Mouse (Mus musculus) kidney, embryonic 14.5 days (tissue): ENCODE measurements around the gene Nkx2-3. TPM values are rescaled to one million over a fixed set of nuclear protein-coding genes. Genes with fewer than 3 reads are reported as not detected.

Experiments used
- ATAC-seq: fragments of 200-750 bp; cut with Nextera tagmentation; 2 replicates; pipeline ENCODE4 v1.8.0; 2017; ENCODE audit warnings: moderate number of reproducible peaks, mild to moderate bottlenecking, moderate TSS enrichment, moderate library complexity; ENCODE audit not compliant: low FRiP score, low TSS enrichment
- H3K27ac ChIP-seq: fragments of 300-500 bp; sonication (generic); 2 replicates; pipeline ENCODE4 v1.5.1; 2014; ENCODE audit warnings: low read depth, mild to moderate bottlenecking, low read length, moderate library complexity, mixed read lengths
- H3K27me3 ChIP-seq: fragments of 300-500 bp; sonication (generic); 2 replicates; pipeline ENCODE4 v1.6.1; 2014; ENCODE audit warnings: mild to moderate bottlenecking, low read length; ENCODE audit not compliant: control insufficient read depth, insufficient read depth
- H3K36me3 ChIP-seq: fragments of 300-500 bp; sonication (generic); 2 replicates; pipeline ENCODE4 v1.6.1; 2014; ENCODE audit warnings: low read length, mixed read lengths; ENCODE audit not compliant: control insufficient read depth, insufficient read depth
- H3K4me1 ChIP-seq: fragments of 300-500 bp; sonication (generic); 2 replicates; pipeline ENCODE4 v1.6.1; 2014; ENCODE audit warnings: low read length, mixed read lengths; ENCODE audit not compliant: control insufficient read depth, insufficient read depth
- H3K4me2 ChIP-seq: fragments of 300-500 bp; sonication (generic); replicated peaks from 2 replicates; pipeline ENCODE4 v1.6.1; 2014; ENCODE audit warnings: low read depth, mild to moderate bottlenecking, low read length
- H3K4me3 ChIP-seq: fragments of 300-500 bp; sonication (generic); 2 replicates; pipeline ENCODE4 v1.5.1; 2014; ENCODE audit warnings: mild to moderate bottlenecking, low read length
- H3K9ac ChIP-seq: fragments of 300-500 bp; sonication (generic); 2 replicates; pipeline ENCODE4 v1.6.1; 2014; ENCODE audit warnings: low read depth, mild to moderate bottlenecking, low read length, moderate library complexity
- H3K9me3 ChIP-seq: fragments of 300-500 bp; sonication (generic); 2 replicates; pipeline ENCODE4 v1.6.1; 2016; ENCODE audit warnings: low read length; ENCODE audit not compliant: control insufficient read depth
- WGBS: fragments of 180-500 bp; shearing (Covaris S2); extraction: QIAGEN DNeasy Blood & Tissue Kit; methylation state at CpG from one replicate; pipeline ENCODE4 v1.1.7; 2014; 5-methylcytosine and 5-hydroxymethylcytosine counted together
- polyA plus RNA-seq: library from polyadenylated mRNA; unstranded; fragments of >200 nt; fragmentation: Nextera tagmentation; extraction: Ambion mirVana; gene quantifications from 2 replicates; pipeline ENCODE4 v1.2.1, GENCODE M21; 2014

The Nkx2-3 gene
- polyA plus RNA-seq, 1 experiment from 2014 or later: 0.14 TPM

GRCm38 (mm10) chr19:43609458-43610330, 2.4 kb upstream of the Nkx2-3 start:
- peaks cover 90% of the 10 kb centered on the region for H3K27me3 ChIP-seq
- no peak overlapping the region for H3K4me2 ChIP-seq
- peaks cover 11% of the 10 kb centered on the region; the same call in 1 of the 2 replicates for H3K4me1 ChIP-seq
- no peak overlapping the region for H3K4me3 ChIP-seq
- WGBS: 2% methylated on average over 25 of the region's 25 CpGs
- ATAC-seq: no peak
- no peaks in the 10 kb centered on the region for H3K9me3 ChIP-seq
- no peak overlapping the region for H3K9ac ChIP-seq
- H3K27ac ChIP-seq: no peak overlapping the region
- H3K36me3 ChIP-seq: no peaks in the 10 kb centered on the region

GRCm38 (mm10) chr19:43610341-43610848, 1.7 kb upstream of the Nkx2-3 start:
- Histone ChIP-seq H3K4me3 (peak overlapping the region; percentile 15; the same call in 1 of the 2 replicates), H3K27me3 (peaks cover 90% of the 10 kb centered on the region), H3K36me3 (no peaks in the 10 kb centered on the region), H3K4me1 (peaks cover 12% of the 10 kb centered on the region; the same call in 1 of the 2 replicates), H3K9me3 (no peaks in the 10 kb centered on the region), H3K27ac (no peak overlapping the region), H3K9ac (no peak overlapping the region), H3K4me2 (no peak overlapping the region)
- ATAC-seq: no peak
- WGBS: under 1% methylated on average over 32 of the region's 32 CpGs

DNA sequence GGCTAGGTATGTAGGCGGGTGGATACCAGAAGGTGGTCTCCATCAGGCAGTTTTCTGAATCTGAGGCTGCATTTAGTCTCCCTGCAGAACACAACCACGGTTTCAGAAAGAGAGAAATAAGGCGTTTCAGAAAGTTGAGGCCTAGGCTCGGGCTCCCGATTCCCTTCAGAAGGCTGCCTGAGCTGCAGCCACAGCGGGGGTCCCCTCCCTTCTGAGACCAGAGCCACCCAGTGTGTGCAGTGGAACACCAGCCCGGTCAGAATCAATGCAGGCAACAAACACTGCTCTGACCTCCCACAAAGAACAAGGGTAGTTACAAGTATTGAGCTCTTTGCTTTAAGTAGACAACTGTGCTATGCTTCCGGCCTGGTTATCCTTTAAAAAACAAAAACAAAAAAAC, 1.0 kb upstream of the Nkx2-3 start:
- no peak for ATAC-seq
- H3K4me1 ChIP-seq: peaks cover 12% of the 10 kb centered on the region; the same call in 1 of the 2 replicates
- H3K9ac ChIP-seq: no peak overlapping the region
- 4% methylated on average over 8 of the region's 8 CpGs for WGBS
- peaks cover 90% of the 10 kb centered on the region for H3K27me3 ChIP-seq
- no peak overlapping the region; the same call in 1 of the 2 replicates for H3K4me2 ChIP-seq
- H3K4me3 ChIP-seq: peak overlapping the region; percentile 15; the same call in 1 of the 2 replicates
- no peaks in the 10 kb centered on the region for H3K9me3 ChIP-seq
- H3K36me3 ChIP-seq: no peaks in the 10 kb centered on the region
- H3K27ac ChIP-seq: no peak overlapping the region

- H3K36me3 ChIP-seq: no peaks in the 10 kb centered on the region
- H3K9ac ChIP-seq: no peak overlapping the region
- no peak overlapping the region for H3K4me3 ChIP-seq
- H3K27me3 ChIP-seq: peaks cover 90% of the 10 kb centered on the region
- WGBS: 5% methylated on average over 12 of the region's 12 CpGs
- H3K4me2 ChIP-seq: no peak overlapping the region
- no peak for ATAC-seq
- no peak overlapping the region for H3K27ac ChIP-seq
- no peaks in the 10 kb centered on the region for H3K9me3 ChIP-seq
- peaks cover 15% of the 10 kb centered on the region; the same call in 1 of the 2 replicates for H3K4me1 ChIP-seq
Observed at GRCm38 (mm10) chr19:43611561-43611960, 564 bp upstream of the Nkx2-3 start.

GRCm38 (mm10) chr19:43612501-43612971, 411 bp downstream of the Nkx2-3 start:
- Histone ChIP-seq H3K27me3 (peaks cover 89% of the 10 kb centered on the region), H3K4me3 (peak overlapping the region; percentile 17; the same call in 1 of the 2 replicates), H3K4me1 (peaks cover 15% of the 10 kb centered on the region; the same call in 1 of the 2 replicates), H3K9me3 (no peaks in the 10 kb centered on the region), H3K9ac (no peak overlapping the region), H3K27ac (no peak overlapping the region), H3K36me3 (no peaks in the 10 kb centered on the region), H3K4me2 (0 out of 2 replicates have a peak overlapping the region, but pooled peaks have one; percentile 8)
- under 1% methylated on average over 23 of the region's 23 CpGs for WGBS
- ATAC-seq: no peak

DNA sequence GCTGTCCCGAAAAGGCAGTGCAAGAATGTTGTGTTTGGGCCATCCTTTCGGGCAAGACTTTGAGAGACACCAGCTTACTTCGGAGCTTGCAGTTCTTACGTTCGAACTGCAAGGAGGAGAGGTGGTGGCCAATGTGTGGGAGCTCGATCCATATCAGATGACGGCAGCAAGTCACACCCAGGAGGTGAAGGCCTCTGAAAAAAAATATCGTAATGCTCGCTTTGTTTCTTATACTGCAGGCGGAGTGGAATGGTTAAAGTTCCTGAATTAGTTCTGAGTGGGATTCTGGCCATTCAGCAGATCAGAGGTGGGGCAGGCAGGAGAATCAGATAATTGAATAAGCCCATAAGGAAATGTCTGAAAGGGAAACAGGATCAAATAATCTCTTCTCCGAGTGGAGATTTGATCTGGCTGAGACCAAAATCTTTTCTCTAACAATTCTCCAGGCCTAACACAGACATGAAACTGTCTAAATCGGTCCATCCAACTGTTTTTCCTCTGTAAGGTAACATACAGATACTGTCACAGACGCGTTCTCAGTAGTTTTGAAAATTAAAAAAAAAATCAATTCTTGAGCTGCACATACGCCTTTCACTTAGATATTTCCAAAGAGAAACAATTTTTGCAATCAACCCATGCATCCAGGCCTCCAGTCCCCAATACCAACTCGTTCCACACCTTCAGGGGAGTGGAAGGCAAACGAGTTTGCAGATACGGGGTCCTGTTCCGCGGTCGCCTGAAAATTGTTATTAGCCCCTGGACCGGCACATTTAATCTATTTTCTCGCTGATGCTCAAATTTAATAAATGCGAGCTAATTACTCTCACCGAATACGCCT, 1.4 kb downstream of the Nkx2-3 start:
- peaks cover 15% of the 10 kb centered on the region; the same call in 1 of the 2 replicates for H3K4me1 ChIP-seq
- H3K36me3 ChIP-seq: no peaks in the 10 kb centered on the region
- ATAC-seq: no peak
- H3K27ac ChIP-seq: no peak overlapping the region
- H3K27me3 ChIP-seq: peaks cover 92% of the 10 kb centered on the region
- no peaks in the 10 kb centered on the region for H3K9me3 ChIP-seq
- WGBS: 1% methylated on average over 26 of the region's 26 CpGs
- peak overlapping the region; percentile 31; the same call in 1 of the 2 replicates for H3K4me3 ChIP-seq
- H3K9ac ChIP-seq: no peak overlapping the region
- no peak overlapping the region for H3K4me2 ChIP-seq

GRCm38 (mm10) chr19:43614341-43615073, 2.4 kb downstream of the Nkx2-3 start:
- no peak overlapping the region for H3K27ac ChIP-seq
- H3K9ac ChIP-seq: 0 out of 2 replicates have a peak overlapping the region, but pooled peaks have one; percentile 8

DNA sequence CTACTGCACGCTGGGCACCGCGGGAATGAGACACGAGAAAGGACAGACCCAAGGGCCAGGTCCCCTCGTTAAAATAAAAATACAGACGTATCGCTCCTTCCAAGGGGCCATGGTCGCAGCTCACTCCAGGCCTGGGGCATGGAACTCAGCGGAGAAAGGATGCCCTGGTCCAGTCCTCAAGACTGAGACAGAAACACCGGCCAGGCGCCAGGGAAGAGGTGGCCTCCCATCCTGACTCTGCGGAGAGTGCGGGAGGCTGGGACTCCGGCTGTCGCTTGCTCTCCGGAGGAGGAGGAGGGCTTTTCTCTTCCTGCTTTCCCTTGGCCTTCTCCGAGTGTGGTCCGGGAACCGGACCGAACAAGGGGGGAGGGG, 2.9 kb downstream of the Nkx2-3 start:
- Histone ChIP-seq H3K4me2 (peak overlapping the region; percentile 44; the same call in 1 of the 2 replicates), H3K36me3 (no peaks in the 10 kb centered on the region), H3K9ac (no peak overlapping the region), H3K4me3 (peak overlapping the region; percentile 31; the same call in 1 of the 2 replicates), H3K27me3 (peaks cover 96% of the 10 kb centered on the region), H3K4me1 (peaks cover 15% of the 10 kb centered on the region; the same call in 1 of the 2 replicates), H3K27ac (no peak overlapping the region), H3K9me3 (no peaks in the 10 kb centered on the region)
- 0% methylated on average over 20 of the region's 20 CpGs for WGBS
- no peak; the same call in 1 of the 2 replicates for ATAC-seq

More at GRCm38 (mm10) chr19:43614341-43615073, 2.4 kb downstream of the Nkx2-3 start:
- Histone ChIP-seq H3K36me3 (no peaks in the 10 kb centered on the region), H3K4me2 (peak overlapping the region; percentile 44), H3K27me3 (peaks cover 96% of the 10 kb centered on the region), H3K4me1 (peaks cover 15% of the 10 kb centered on the region; the same call in 1 of the 2 replicates), H3K9me3 (no peaks in the 10 kb centered on the region), H3K4me3 (peak overlapping the region; percentile 31)
- WGBS: under 1% methylated on average over 85 of the region's 92 CpGs
- ATAC-seq: no peak
